ENCODE assay signal across 8 mouse cellular contexts in the genomic region with DNA sequence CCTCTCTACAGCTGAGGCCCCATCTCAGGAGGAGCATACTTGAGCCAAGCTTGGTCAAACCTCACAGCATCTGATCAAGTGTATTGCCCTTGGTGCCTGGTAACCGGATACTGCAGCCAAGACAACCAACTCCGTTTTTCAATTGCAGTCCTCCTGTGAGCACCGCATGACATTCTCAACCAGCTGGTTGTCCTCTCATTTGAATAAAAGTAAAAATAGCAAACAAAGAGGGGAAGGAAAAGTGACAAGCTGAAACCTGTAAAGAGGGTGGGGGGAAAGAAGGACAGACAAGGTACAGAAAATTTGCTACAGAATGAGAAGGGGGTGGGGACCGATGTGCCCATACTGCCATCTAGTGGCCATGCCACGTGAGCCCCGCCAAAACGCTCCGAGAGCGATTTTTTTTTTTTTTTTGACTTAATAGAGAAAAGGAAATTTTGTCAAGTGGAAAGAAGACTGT.
DNase-seq lines count a peak whose midpoint lies in the region; ATAC-seq lines count a peak whose summit lies in the region.

No protein-coding gene starts in this region.

- whole genome bisulfite sequencing in embryonic facial prominence, embryonic 14.5 days, result 2% methylated on average over 9 of the region's 9 CpGs
- WGBS in hindbrain, embryonic 10.5 days, result 5% methylated on average over 9 of the region's 9 CpGs

- no peaks in the 10 kb centered on the region for H3K36me3 ChIP-seq in embryonic facial prominence, embryonic 14.5 days (ENCODE audit: control insufficient read depth, insufficient read depth, low read length)
- no peaks in the 10 kb centered on the region for H3K36me3 ChIP-seq in hindbrain, embryonic 10.5 days

- H3K27ac ChIP-seq in embryonic facial prominence, embryonic 14.5 days (replicated peaks; ENCODE audit: low read depth, low read length), result no peak overlapping the region
- H3K27ac ChIP-seq in hindbrain, embryonic 10.5 days, result no peak overlapping the region

- H3K4me2 ChIP-seq in embryonic facial prominence, embryonic 14.5 days (ENCODE audit: low read depth, low read length), result peak overlapping the region; percentile 51

- intact Hi-C loops in gastrocnemius, postnatal 14 days (cut with DNase I; ENCODE audit: low total_unique reads), result no loop called here

- DNase-seq in gastrocnemius, postnatal 14 days, result peak; percentile 26
- DNase-seq in gastrocnemius, adult 8-10 months (ENCODE audit: low spot score in 2 of 2), result no peak
- peak; percentile 43 for DNase-seq in adrenal gland, postnatal 25 days
- DNase-seq in embryonic facial prominence, embryonic 14.5 days (ENCODE audit: low spot score), result peak; percentile 71
- peak; percentile 69 for DNase-seq in hindbrain, embryonic 10.5 days (ENCODE audit: low spot score)
- DNase-seq in layer of hippocampus, postnatal 25 days (ENCODE audit: extremely low spot score in 1 of 2, low spot score in 1 of 2), result peak; percentile 56 to 69
- DNase-seq in lung, postnatal 4 days, result peak; percentile 29 to 34
- DNase-seq in right cerebral cortex, postnatal 25 days, result peak; percentile 62

- H3K4me3 ChIP-seq in embryonic facial prominence, embryonic 14.5 days (ENCODE audit: low read depth, low read length), result peak overlapping the region; percentile 26
- H3K4me3 ChIP-seq in hindbrain, embryonic 10.5 days, result peak overlapping the region; percentile 14

- H3K9ac ChIP-seq in embryonic facial prominence, embryonic 14.5 days (ENCODE audit: low read depth, low read length), result peak overlapping the region; percentile 32; the same call in 1 of the 2 replicates

- H3K27me3 ChIP-seq in embryonic facial prominence, embryonic 14.5 days (replicated peaks; ENCODE audit: control insufficient read depth, insufficient read depth, low read length), result no peaks in the 10 kb centered on the region
- H3K27me3 ChIP-seq in hindbrain, embryonic 10.5 days (ENCODE audit: insufficient read depth, poor library complexity, severe bottlenecking), result no peaks in the 10 kb centered on the region

- no peaks in the 10 kb centered on the region for H3K4me1 ChIP-seq in embryonic facial prominence, embryonic 14.5 days (ENCODE audit: control insufficient read depth, insufficient read depth, low read length)
- H3K4me1 ChIP-seq in hindbrain, embryonic 10.5 days (replicated peaks), result no peaks in the 10 kb centered on the region

- ATAC-seq in embryonic facial prominence, embryonic 14.5 days (ENCODE audit: low read depth), result peak; percentile 65; the same call in 1 of the 2 replicates

- 0 out of 2 replicates have a peak, but pooled peaks cover 3% of the 10 kb centered on the region for H3K9me3 ChIP-seq in embryonic facial prominence, embryonic 14.5 days (ENCODE audit: control insufficient read depth, low read length)
- no peaks in the 10 kb centered on the region for H3K9me3 ChIP-seq in hindbrain, embryonic 10.5 days

Comparison
In these comparisons a context has a peak if more than half of its experiments do, and no peak if none do; other contexts are left out.
1. DNase-seq: peak in gastrocnemius, postnatal 14 days (single experiment), adrenal gland, postnatal 25 days (single experiment), embryonic facial prominence, embryonic 14.5 days (single experiment), hindbrain, embryonic 10.5 days (single experiment), layer of hippocampus, postnatal 25 days (2 of 2), lung, postnatal 4 days (2 of 2) and right cerebral cortex, postnatal 25 days (single experiment); none in gastrocnemius, adult 8-10 months (0 of 2).